Mouse (Mus musculus): ENCODE measurements around the gene Fancd2os.

DNA sequence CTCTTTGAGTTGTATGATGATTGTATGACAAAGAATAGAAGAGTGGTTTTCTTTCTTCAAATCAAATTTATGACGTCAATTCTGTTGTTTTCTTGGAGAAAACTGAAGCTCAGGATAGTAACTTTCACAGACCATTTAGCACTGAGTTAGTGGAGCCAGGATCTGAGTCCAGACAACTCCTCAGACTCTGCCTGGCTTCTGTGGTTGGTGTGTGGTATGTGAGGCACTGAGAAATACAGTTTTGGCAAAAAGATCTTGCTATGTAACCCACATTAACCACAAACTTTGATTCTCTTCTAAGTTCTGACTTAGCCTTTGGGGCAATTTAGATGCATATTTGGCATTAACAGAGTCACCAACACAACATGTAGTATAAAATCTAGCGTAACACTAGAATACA, 7.9 kb downstream of the Fancd2os start:
- TF ChIP-seq CTCF (IDR thresholded peaks at IDR 0.05; ENCODE audit: borderline replicate concordance, insufficient read depth, low read depth, low read length) = no peak
- TF ChIP-seq POLR2A (IDR thresholded peaks at IDR 0.05; ENCODE audit: borderline replicate concordance, insufficient read depth, low read length) = no peak

All from cerebellum, adult 2 months (tissue).